Mouse (Mus musculus) ovary, postnatal 10 days (tissue): ENCODE results near the gene Cpt1a.

Source experiments
- DNase-seq: peaks from one replicate; pipeline ENCODE4 v3.0.0; 2022; ENCODE audit warnings: low spot score

The Cpt1a gene

DNA sequence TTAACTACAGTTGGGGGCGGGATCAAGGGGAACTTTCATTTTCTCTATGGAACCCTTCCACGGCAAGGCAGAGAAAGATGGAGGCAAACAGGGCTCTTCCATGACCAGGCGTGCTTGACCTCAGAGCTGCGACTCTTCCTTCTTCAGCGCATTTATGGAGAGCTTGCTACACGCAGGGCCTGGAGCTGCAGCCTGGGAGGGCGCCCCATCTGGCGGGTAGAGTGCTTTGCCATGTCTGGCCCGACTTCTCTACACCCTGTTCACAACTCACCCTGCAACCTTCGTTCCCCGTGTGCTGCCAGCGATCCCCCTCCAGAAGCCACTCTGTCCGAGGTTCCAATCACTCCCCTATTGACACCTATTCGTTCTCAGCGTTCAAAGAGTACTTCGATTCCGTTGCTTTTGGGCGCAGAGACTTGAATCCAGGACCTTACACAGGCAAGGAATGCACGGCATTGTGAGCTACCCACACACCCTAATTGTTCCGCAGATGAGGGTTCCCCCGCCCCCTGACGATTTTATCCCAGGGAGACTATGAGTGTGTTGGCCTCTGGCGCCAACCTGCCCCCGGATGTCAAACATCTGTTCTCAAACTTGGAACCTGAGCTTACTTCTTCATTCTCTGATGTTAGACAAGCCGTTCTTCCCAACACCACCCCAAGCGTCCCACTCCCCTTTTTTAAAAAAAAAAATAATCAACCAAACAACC is at the start of gene Cpt1a:
Gene Cpt1a (plus strand): TSS at position 74 of the 709 bp plus-strand sequence.
- DNase-seq, result peak; percentile 39

DNA sequence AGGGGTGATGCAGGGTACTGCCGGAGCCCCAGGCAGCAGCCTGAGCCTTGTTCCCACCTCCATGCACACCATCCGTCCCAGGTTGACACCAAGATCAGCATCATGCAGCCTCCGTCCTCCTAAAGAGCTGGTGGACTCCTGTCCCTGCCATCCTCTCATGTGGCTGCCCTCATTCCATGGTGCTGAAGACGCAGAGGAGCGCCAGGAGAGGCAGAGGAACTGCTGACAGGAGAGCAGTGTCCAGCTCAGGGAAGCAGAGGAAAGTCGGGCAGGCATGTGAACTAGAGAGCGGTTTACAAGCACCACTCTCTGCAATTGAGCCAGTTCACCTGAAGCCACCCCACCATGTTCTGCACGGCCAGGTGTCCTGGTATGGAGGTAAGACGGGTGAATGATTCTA is 48.8 kb upstream of the Cpt1a start:
- no peak for DNase-seq

DNA sequence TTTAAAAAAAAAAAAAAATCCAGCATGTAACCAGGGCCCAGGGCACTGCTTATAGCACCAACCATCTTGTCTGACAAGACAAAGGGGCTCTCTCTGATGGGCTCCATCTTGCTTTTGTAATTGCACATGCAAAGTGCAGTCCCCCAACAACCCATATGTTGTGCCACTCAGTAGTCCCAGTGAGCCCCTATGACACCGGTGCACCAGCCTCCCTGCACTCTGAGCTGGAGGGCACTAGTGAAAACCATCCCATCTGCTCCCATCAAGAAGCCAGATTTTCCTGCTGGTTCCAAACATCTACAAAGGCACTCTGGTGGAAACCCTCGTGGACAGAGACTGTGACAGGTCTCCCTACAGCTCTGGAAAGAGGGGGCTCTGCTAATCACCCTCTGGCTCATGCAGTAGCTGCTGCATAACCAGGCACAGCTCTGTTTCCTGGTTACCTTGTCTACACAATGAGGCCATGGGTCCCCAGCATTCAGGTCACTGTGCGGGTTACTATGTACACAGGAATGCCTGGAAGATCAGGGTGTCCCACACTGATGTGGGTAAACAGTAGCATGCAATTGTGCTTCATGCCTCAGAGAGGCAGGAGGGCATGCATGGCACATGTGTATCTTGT is 46.3 kb upstream of the Cpt1a start:
- no peak for DNase-seq

DNA sequence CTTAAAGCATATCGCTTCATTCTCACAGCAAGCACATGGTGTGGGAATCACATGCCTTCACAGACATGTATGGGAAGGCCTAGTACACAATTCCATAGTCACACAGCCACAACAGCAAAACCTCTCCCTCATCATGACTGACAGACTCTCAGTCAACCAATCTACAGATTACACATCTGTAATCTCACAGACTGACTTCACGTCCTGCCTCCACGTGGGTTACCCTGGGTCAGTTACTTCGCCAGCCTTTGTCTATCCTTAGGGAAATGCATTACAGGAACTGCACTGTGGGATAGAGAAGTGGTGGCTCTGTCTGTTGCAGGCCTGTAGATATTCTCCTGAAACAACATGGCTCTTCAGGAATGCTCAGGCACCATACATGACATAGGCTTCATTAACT is 40.2 kb upstream of the Cpt1a start:
- DNase-seq, result no peak

DNA sequence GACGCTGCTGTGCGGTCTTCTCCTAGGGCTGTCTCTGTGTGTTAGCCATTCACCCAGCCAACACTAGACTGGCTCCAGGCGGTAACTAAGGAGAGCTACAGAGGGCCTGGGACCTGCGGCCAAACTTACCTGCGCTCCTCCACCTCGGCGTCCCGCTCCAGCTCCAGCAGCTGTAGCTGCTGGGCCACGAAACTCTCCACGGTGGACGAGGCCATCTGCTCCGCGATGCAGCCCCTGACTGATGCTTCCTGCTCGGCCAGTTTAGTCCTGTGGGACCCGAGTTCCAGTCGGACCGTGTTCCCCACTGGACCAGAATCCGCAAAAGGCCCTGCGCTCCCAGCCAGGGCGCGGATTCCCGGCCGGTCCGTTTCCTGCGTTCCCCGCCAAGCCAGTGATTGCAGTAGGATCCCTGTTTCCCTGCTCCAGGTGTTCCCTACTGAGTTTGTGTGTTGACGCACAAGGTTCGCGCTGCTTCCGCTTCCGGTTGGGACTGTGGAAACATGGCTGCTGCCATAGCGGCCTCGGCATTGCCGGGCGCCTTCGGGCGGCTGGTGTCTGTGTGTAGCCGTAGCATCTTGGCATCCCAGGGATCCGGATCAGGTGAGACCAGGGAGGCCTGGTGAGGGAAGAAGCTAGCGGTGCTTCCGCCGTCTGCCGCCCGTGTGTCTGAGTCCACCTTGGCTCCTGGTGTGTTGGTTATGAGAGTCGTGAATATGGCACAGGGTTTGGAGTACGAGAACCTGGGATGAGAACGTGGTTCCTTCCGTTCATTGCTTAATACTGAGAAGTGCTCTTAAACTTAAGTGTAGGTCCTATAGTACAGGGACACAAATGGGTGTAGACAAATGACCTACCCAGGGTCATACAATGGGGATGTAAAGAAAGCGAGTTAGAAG is 39.3 kb upstream of the Cpt1a start, which contains the start of the genes Mrpl21 and Ighmbp2:
Gene Mrpl21 (plus strand): TSS at position 330 of the 896 bp plus-strand sequence.
Gene Ighmbp2 (minus strand): TSS at position 446 of the 896 bp plus-strand sequence.
- peak; percentile 95 for DNase-seq

DNA sequence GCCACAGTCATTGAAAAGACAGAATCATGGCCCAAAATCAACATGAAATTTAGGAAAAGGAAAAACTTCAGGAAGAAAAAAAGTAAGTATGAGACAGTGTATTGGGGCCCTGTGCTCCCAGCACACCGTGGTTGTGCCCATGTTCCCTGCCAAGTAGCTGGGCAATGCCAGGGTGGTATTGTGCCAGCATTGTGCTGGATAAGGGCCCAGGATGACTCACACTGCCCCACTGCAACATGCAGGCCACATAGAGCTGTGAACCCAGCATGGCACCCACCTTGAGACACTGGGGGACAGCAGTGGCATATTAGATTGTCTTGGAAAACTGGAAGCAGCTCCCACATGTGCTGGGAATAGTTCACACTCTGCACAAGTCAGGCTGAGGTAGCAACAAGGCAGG is 33.1 kb upstream of the Cpt1a start:
- DNase-seq, result no peak

DNA sequence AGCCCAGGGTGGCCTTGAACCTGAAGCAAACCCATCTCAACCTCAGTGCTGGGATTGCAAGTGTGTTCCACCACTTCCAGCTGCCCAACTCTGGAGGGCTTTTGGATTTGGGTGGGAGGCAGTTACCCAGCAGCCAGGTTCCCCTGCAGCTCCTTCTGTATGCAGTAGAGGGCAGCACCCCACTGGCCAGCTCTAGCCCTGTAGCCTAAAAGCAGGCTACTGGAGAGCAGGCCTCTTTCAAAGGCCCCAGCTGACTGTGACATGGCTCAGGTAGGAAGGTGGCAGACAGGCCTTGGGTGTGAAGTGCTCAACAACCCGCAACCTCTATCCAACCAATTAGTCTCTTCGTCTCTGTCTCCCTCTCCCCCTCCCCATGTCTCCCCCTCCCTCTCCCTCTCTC is 30.1 kb upstream of the Cpt1a start:
- peak; percentile 21 for DNase-seq

DNA sequence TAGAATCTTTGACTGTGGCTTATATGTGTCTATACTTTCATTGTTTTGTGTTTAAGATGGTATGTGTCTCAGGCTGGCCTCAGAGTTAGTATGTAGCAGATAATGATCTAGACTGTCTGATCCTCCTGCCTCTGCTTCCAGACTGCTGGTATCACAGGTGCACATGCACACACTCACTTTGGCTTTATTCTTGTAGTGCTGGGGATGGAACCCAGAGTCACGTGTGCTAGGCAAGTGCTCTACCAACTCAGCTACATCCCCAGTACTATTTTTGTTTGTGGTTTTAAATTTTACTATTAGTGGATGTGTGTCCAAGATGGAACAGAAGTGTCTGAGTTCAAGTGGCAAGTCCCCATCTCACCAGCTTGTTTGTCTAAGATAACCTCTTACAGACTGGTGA is 29.1 kb upstream of the Cpt1a start:
- DNase-seq, result no peak

DNA sequence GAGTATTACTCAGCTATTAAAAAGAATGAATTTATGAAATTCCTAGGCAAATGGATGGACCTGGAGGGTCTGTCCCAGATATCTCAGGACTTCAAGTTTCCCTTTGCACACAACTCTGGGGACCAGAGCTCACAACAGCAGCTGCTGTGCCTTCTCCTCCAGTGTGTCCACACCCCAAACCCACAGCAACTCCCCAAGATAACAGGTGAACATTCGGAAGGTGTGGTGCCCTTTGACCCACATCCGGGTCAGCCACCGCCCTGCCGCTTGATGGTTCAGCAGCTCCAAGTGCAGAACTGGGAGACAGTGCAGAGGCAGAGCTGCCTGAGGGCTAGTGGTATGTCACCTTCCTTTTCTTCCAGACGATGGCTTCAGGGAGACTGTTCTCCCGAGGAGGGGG is 26.9 kb upstream of the Cpt1a start:
- no peak for DNase-seq

DNA sequence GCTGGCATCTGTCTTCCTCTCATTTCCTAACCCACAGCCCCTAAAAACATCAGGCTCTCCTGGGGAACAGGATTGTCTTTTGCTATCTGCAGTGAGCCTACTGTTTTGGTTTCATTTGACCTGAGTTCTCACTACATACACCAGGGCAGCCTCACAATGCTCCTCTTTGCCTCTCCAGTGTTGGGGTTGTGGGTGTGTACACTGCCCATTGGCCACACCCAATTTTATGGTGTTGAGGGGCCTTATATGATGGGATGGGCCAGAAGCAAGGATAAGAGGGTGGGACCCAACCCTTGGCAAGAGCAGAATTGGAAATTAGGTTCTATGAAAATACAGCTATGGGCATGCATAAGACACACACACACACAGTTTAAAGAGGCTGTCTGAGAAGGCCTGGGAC is 25.1 kb upstream of the Cpt1a start:
- no peak for DNase-seq

DNA sequence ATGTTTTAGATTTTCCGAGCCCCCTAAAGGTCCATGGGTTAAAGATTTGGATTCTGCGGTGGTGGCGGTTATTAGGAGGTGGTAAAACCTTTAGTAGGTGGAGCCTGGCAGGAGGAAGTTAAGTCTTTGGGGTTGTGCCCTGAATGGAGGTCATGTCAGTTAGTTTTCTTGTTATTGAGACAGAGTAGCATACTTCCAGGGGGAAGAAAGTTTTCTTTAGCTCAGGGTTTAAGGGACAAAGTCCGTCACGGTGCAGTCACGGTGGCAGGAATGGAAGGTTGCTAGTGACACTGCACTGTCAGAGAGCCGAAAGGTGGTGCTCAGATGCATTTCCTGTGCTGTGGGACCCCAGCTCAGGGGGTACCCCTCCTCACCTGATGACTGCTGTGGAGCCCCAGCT is 24.4 kb upstream of the Cpt1a start:
- no peak for DNase-seq

DNA sequence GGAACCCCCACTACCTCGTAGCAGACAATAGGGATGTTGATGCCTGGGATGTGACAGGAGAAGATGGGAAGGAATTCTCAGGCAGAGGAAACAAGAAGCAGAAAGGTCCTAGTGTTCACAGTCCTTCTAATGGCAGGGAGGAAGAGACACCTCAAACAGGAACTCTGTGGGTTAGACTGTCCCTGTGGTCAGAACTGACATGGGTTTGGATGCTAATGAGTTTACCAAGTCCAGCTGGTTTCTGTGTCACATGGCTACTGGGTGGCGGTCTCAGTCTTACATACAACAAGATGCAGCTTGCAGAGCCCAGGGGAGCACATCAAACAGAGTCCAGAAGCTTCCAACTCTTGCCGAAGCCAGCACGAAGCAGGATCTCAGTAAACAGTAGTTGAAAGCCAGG is 18.1 kb upstream of the Cpt1a start:
- no peak for DNase-seq

DNA sequence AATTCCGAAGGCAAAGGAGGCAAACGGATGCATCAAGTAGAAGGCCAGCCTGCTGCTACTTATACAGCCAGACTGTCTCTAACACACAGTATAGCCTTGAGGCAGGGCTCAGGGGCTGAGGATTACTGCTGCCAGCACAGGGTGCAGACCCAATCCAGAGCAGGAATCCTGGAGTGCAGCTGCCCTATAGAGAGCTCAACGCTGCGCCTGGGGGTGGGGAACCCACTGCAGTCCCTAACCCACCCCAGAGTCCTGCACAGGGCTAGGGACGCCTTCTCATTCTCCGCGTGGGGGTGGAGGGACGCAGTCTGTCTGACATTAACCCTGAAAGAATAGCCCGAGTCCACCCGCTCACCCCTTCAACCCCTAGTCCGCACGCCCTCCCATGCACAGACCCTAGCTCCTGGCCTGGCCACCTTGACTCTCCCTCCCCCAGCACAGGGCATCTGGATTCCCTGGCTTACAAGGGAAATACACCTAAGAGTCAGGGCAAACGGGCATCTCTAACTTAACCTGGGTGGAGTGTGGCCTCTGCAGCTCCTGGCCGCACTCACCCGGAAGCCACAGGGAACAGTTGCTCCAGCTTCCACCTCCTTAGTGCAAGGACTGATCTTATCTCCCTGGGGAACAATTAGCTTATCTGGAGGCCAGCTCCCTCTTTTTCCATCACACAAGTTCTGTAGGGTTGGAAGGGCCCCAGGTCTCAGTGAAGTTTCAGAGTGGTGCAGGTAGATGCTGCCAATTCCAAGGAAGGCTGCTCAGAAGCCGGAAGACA is 14.8 kb upstream of the Cpt1a start:
- no peak for DNase-seq

DNA sequence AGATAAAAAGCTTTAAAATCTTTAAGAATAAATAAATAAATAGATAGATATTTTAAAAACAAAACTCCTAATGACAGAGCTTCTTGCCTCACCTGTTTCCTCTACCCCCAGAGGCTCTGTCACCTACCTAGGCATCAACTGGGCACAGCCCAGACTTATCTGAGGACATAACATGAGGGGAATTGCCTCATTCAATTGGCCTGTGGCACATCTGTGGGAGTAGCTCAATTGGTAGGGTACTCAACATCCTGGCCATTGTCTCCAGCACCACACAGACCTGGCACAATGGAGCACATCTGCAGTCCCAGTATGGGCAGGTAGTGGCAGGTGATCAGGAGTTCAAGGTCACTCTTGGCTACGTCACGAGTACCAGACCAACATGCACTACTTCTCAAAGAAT is 2.8 kb upstream of the Cpt1a start:
- DNase-seq, result no peak

DNA sequence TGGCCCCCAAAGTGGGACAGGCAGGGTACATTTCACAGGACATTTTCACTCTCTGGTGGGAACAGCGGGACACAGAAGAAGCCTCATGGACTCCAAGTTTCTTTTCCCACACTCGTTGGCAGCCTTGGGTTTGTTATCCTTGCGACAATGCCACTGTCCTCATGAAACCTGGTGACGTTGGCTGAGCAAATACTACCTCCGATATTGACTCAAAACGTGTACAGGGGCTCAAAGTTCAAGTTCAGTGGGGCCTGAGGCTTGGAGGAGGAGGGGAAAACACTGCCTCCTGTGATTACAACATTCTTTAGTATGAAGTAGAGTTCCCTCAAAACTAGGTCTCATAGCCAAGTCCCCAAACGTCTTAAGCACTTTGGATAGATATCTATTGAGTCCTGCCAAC is 2.0 kb upstream of the Cpt1a start:
- no peak for DNase-seq

DNA sequence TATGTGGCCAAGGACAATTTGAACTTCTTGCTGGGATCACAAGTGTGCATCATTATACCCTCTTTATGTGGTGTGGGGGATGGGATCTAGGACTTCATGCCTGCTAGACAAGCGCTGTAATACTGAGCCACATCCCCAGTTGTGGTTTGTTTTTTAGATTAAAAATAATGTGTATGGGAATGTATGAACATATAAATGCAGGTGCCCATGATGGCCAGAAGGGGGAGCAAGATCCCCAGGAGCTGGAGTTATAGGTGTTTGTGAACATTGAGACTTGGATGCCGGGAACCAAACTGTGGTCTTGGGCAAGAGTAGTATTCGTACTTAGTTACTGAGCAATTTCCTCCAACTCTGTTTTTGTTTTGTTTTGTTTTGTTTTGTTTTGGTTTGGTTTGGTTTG is 1.3 kb upstream of the Cpt1a start:
- no peak for DNase-seq

DNA sequence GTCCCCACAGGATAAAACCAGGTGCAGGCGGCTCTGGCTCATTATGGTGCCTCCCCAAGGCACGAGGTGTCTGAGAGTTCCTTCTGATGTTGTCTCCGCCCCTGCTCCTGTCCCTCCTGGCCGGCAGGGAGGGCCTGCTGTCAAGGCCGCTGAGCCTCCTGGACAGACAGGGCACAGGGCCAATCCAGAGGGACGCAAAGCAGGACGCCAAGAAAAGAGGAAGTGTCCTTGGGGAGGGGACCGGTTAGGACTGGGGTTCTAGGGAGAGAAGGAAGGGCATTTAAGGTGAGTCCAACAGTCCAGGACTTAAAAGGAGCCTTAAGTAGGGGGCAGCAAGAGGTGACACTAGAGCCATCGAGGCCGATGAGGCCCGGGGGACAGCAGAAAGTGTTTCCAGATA is 517 bp upstream of the Cpt1a start:
- DNase-seq, result peak; percentile 52

DNA sequence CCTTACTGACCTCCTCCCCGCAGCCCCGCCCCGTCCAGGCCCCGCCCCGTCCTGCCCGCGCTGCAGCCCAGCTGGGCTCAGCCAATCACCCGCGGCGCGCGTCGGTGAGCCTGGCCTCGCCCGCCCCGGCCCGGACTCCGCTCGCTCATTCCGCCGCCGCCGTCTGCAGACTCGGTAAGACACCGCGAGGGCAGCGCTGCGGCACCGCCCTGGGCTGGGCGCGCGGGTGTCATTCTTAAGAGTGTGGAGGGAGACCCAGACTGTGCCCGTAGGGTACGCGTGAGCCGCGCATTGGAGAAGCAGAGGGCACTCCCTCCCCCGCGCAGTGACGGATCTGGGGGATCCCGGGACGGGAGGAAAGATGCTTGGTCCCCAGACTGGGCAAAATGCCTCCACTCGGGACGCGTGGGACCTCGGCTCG is 1.1 kb downstream of the Cpt1a start:
- peak; percentile 86 for DNase-seq

DNA sequence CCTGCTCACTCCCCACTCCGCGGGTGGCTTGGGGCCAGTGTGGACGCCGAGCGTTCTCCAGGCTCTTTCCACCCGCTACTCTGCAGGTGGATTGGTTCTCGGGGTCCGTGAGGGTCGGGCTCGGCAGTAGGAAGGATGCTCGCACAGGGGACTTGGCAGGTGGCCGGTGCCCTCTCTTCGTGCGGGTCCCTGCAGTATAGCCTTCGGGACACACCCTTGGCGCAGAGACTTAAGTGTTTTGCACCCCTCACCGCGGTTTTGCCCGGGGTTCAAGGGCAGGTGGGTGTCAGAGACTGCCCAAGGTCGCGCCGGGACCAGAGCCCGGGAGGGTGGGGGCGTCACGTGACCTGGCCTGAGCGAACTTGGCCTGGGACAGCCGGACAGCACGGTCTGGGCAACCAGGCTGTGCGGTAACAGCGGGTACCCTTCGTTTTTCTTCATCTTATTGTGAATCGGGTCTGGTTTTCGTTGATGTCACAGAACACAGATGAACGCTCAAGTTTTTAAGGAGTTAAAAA is 1.7 kb downstream of the Cpt1a start:
- peak; percentile 48 for DNase-seq

DNA sequence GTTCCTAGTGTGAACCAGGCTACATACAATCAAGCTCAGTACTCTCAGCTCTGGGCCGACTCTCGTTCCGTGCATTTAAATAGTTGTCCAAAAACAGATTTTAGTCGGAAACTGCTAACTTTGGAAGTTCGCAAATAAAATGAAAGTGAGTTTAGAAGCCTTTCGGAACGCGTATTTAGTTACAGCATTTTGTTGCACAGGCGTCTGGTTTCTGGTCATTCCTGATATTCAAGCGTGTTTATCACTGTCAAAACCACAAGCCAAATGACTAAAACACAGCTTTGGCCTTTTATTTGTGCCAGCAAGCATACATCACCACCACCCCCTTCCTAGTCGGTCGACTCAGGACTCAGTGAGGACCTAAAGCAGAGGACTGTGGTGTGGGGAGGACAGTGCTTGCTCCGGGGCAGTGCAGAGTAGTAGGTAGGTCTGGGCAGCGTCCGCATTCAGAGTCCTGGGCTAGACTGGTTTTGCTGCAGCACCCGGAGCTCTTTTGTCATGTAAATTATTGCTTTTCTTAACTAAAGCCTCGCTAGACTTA is 2.2 kb downstream of the Cpt1a start:
- no peak for DNase-seq

DNA sequence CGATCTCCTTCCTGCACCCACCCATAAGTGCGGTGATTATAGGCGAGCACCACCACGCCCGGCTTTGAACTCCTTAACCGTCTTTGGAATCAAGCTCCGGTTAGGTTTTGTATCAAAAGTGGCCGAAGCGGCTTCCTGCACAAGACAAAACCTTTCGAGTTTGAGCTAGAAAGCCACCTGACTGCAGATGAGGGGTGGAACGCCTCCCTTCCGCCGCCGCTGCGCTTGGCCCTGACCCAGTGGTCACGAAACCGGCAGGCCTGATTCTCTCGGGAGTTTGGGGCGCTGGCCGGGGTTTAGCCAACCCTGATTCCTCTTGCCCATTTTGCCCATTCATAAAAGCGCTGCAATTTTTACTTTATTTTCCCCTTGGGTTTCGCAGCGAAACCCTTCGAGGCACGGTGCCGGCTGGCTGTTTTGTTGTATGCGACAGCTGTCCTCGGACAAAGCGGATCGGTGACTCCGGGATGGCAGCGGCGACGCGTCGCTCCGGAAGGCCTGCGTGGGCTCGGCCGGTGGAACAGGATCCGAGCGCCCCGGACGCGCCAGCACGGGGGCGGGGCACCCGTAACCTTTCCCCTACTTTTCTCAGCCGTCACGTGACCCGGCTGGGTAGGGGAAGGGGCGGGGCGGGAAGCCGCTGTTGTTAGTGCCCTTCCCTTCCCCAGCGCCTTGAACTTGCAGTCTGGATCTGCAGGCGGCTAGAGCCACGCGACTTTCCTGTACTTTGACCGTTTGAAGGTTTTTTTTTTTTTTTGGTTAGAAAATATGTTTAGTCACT is 3.0 kb downstream of the Cpt1a start:
- peak; percentile 74 for DNase-seq
